Mouse (Mus musculus): ENCODE results near the gene Sh2d6. TPM values are rescaled to one million over a fixed set of nuclear protein-coding genes. Genes with fewer than 3 reads are reported as not detected.

Gene Sh2d6
- polyA plus RNA-seq (2015; fragmentation: Nextera tagmentation; extraction: Ambion mirVana): 0.39 and 0.52 TPM in 2 replicates

- Histone ChIP-seq H3K27me3 (replicated peaks; ENCODE audit: control insufficient read depth, insufficient read depth, low read length) (no peaks in the 10 kb centered on the region), H3K4me3 (replicated peaks; ENCODE audit: low read length) (no peak within 1 kb of the TSS), H3K36me3 (ENCODE audit: control insufficient read depth, insufficient read depth) (no peaks in the 10 kb centered on the region), H3K4me2 (ENCODE audit: low read length) (no peak within 1 kb of the TSS), H3K9me3 (ENCODE audit: control insufficient read depth, low read length) (no peaks in the 10 kb centered on the region), H3K9ac (replicated peaks; ENCODE audit: low read depth, low read length) (no peak within 1 kb of the TSS), H3K27ac (ENCODE audit: low read length) (peak within 1 kb of the TSS; percentile 88), H3K4me1 (replicated peaks; ENCODE audit: control insufficient read depth, insufficient read depth, low read length) (peaks cover 23% of the 10 kb centered on the region)
- 90% methylated on average over 5 of the region's 5 CpGs for WGBS
- ATAC-seq: no peak
Observed at GRCm38 (mm10) chr6:72521607-72522006, at the start of gene Sh2d6. Sh2d6 (minus strand) TSS chr6:72521707.

- Histone ChIP-seq H3K27ac (ENCODE audit: low read length) (no peak overlapping the region), H3K4me3 (replicated peaks; ENCODE audit: low read length) (no peak overlapping the region), H3K9ac (replicated peaks; ENCODE audit: low read depth, low read length) (no peak overlapping the region), H3K9me3 (ENCODE audit: control insufficient read depth, low read length) (no peaks in the 10 kb centered on the region), H3K4me2 (ENCODE audit: low read length) (no peak overlapping the region), H3K36me3 (ENCODE audit: control insufficient read depth, insufficient read depth) (no peaks in the 10 kb centered on the region), H3K27me3 (replicated peaks; ENCODE audit: control insufficient read depth, insufficient read depth, low read length) (no peaks in the 10 kb centered on the region), H3K4me1 (replicated peaks; ENCODE audit: control insufficient read depth, insufficient read depth, low read length) (peaks cover under 1% of the 10 kb centered on the region; the same call in 1 of the 2 replicates)
- no peak for ATAC-seq
- 88% methylated on average over 10 of the region's 10 CpGs for WGBS
Observed at GRCm38 (mm10) chr6:72570644-72571397, 49.3 kb upstream of the Sh2d6 start.

GRCm38 (mm10) chr6:72568736-72569135, 47.2 kb upstream of the Sh2d6 start:
- H3K27ac ChIP-seq (ENCODE audit: low read length): no peak overlapping the region
- 92% methylated on average over 9 of the region's 10 CpGs for WGBS
- no peak for ATAC-seq
- no peak overlapping the region for H3K4me2 ChIP-seq (ENCODE audit: low read length)
- no peak overlapping the region for H3K9ac ChIP-seq (replicated peaks; ENCODE audit: low read depth, low read length)
- no peaks in the 10 kb centered on the region for H3K27me3 ChIP-seq (replicated peaks; ENCODE audit: control insufficient read depth, insufficient read depth, low read length)
- H3K4me3 ChIP-seq (replicated peaks; ENCODE audit: low read length): no peak overlapping the region
- H3K36me3 ChIP-seq (ENCODE audit: control insufficient read depth, insufficient read depth): no peaks in the 10 kb centered on the region
- peaks cover 2% of the 10 kb centered on the region; the same call in 1 of the 2 replicates for H3K4me1 ChIP-seq (replicated peaks; ENCODE audit: control insufficient read depth, insufficient read depth, low read length)
- H3K9me3 ChIP-seq (ENCODE audit: control insufficient read depth, low read length): no peaks in the 10 kb centered on the region

GRCm38 (mm10) chr6:72567508-72567907, 46.0 kb upstream of the Sh2d6 start:
- no peak for ATAC-seq
- no peaks in the 10 kb centered on the region for H3K36me3 ChIP-seq (ENCODE audit: control insufficient read depth, insufficient read depth)
- H3K27me3 ChIP-seq (replicated peaks; ENCODE audit: control insufficient read depth, insufficient read depth, low read length): no peaks in the 10 kb centered on the region
- no peak overlapping the region for H3K4me3 ChIP-seq (replicated peaks; ENCODE audit: low read length)
- no peak overlapping the region for H3K9ac ChIP-seq (replicated peaks; ENCODE audit: low read depth, low read length)
- peaks cover 2% of the 10 kb centered on the region; the same call in 1 of the 2 replicates for H3K4me1 ChIP-seq (replicated peaks; ENCODE audit: control insufficient read depth, insufficient read depth, low read length)
- H3K9me3 ChIP-seq (ENCODE audit: control insufficient read depth, low read length): no peaks in the 10 kb centered on the region
- H3K4me2 ChIP-seq (ENCODE audit: low read length): no peak overlapping the region
- no peak overlapping the region for H3K27ac ChIP-seq (ENCODE audit: low read length)
- WGBS: 90% methylated on average over 5 of the region's 5 CpGs

- no peak overlapping the region for H3K4me3 ChIP-seq (replicated peaks; ENCODE audit: low read length)
- no peak overlapping the region for H3K27ac ChIP-seq (ENCODE audit: low read length)
- H3K36me3 ChIP-seq (ENCODE audit: control insufficient read depth, insufficient read depth): no peaks in the 10 kb centered on the region
- no peak overlapping the region; the same call in 1 of the 2 replicates for H3K9ac ChIP-seq (replicated peaks; ENCODE audit: low read depth, low read length)
- H3K27me3 ChIP-seq (replicated peaks; ENCODE audit: control insufficient read depth, insufficient read depth, low read length): no peaks in the 10 kb centered on the region
- H3K4me2 ChIP-seq (ENCODE audit: low read length): no peak overlapping the region
- peaks cover 2% of the 10 kb centered on the region; the same call in 1 of the 2 replicates for H3K4me1 ChIP-seq (replicated peaks; ENCODE audit: control insufficient read depth, insufficient read depth, low read length)
- peak; percentile 93 for ATAC-seq
- H3K9me3 ChIP-seq (ENCODE audit: control insufficient read depth, low read length): no peaks in the 10 kb centered on the region
- WGBS: 4% methylated on average over 4 of the region's 4 CpGs
Observed at GRCm38 (mm10) chr6:72566044-72566443, 44.5 kb upstream of the Sh2d6 start.

GRCm38 (mm10) chr6:72565506-72565905, 44.0 kb upstream of the Sh2d6 start:
- H3K4me1 ChIP-seq (replicated peaks; ENCODE audit: control insufficient read depth, insufficient read depth, low read length): peaks cover 2% of the 10 kb centered on the region; the same call in 1 of the 2 replicates
- H3K9ac ChIP-seq (replicated peaks; ENCODE audit: low read depth, low read length): no peak overlapping the region; the same call in 1 of the 2 replicates
- H3K27ac ChIP-seq (ENCODE audit: low read length): no peak overlapping the region; the same call in 1 of the 2 replicates
- 64% methylated on average over 7 of the region's 7 CpGs for WGBS
- no peaks in the 10 kb centered on the region for H3K27me3 ChIP-seq (replicated peaks; ENCODE audit: control insufficient read depth, insufficient read depth, low read length)
- ATAC-seq: peak; percentile 9; the same call in 1 of the 2 replicates
- no peaks in the 10 kb centered on the region for H3K9me3 ChIP-seq (ENCODE audit: control insufficient read depth, low read length)
- H3K4me3 ChIP-seq (replicated peaks; ENCODE audit: low read length): no peak overlapping the region
- H3K36me3 ChIP-seq (ENCODE audit: control insufficient read depth, insufficient read depth): no peaks in the 10 kb centered on the region
- no peak overlapping the region for H3K4me2 ChIP-seq (ENCODE audit: low read length)

- Histone ChIP-seq H3K4me1 (replicated peaks; ENCODE audit: control insufficient read depth, insufficient read depth, low read length) (peaks cover 5% of the 10 kb centered on the region; the same call in 1 of the 2 replicates), H3K27me3 (replicated peaks; ENCODE audit: control insufficient read depth, insufficient read depth, low read length) (no peaks in the 10 kb centered on the region), H3K27ac (ENCODE audit: low read length) (no peak overlapping the region), H3K36me3 (ENCODE audit: control insufficient read depth, insufficient read depth) (no peaks in the 10 kb centered on the region), H3K4me2 (ENCODE audit: low read length) (no peak overlapping the region), H3K4me3 (replicated peaks; ENCODE audit: low read length) (no peak overlapping the region), H3K9ac (replicated peaks; ENCODE audit: low read depth, low read length) (no peak overlapping the region), H3K9me3 (ENCODE audit: control insufficient read depth, low read length) (no peaks in the 10 kb centered on the region)
- 69% methylated on average over 5 of the region's 5 CpGs for WGBS
- ATAC-seq: no peak
Observed at GRCm38 (mm10) chr6:72562894-72563293, 41.4 kb upstream of the Sh2d6 start.

GRCm38 (mm10) chr6:72562486-72562885, 41.0 kb upstream of the Sh2d6 start:
- ATAC-seq: no peak
- no peak overlapping the region for H3K27ac ChIP-seq (ENCODE audit: low read length)
- no peaks in the 10 kb centered on the region for H3K9me3 ChIP-seq (ENCODE audit: control insufficient read depth, low read length)
- no peak overlapping the region for H3K9ac ChIP-seq (replicated peaks; ENCODE audit: low read depth, low read length)
- no peaks in the 10 kb centered on the region for H3K27me3 ChIP-seq (replicated peaks; ENCODE audit: control insufficient read depth, insufficient read depth, low read length)
- H3K4me3 ChIP-seq (replicated peaks; ENCODE audit: low read length): no peak overlapping the region
- WGBS: 53% methylated on average over 6 of the region's 6 CpGs
- H3K4me2 ChIP-seq (ENCODE audit: low read length): no peak overlapping the region
- peaks cover 5% of the 10 kb centered on the region; the same call in 1 of the 2 replicates for H3K4me1 ChIP-seq (replicated peaks; ENCODE audit: control insufficient read depth, insufficient read depth, low read length)
- H3K36me3 ChIP-seq (ENCODE audit: control insufficient read depth, insufficient read depth): no peaks in the 10 kb centered on the region

- no peak for ATAC-seq
- H3K27me3 ChIP-seq (replicated peaks; ENCODE audit: control insufficient read depth, insufficient read depth, low read length): no peaks in the 10 kb centered on the region
- H3K4me2 ChIP-seq (ENCODE audit: low read length): no peak overlapping the region
- H3K4me3 ChIP-seq (replicated peaks; ENCODE audit: low read length): no peak overlapping the region
- H3K27ac ChIP-seq (ENCODE audit: low read length): no peak overlapping the region
- H3K9ac ChIP-seq (replicated peaks; ENCODE audit: low read depth, low read length): no peak overlapping the region
- peaks cover 5% of the 10 kb centered on the region; the same call in 1 of the 2 replicates for H3K4me1 ChIP-seq (replicated peaks; ENCODE audit: control insufficient read depth, insufficient read depth, low read length)
- no peaks in the 10 kb centered on the region for H3K9me3 ChIP-seq (ENCODE audit: control insufficient read depth, low read length)
- 65% methylated on average over 8 of the region's 8 CpGs for WGBS
- H3K36me3 ChIP-seq (ENCODE audit: control insufficient read depth, insufficient read depth): no peaks in the 10 kb centered on the region
Observed at GRCm38 (mm10) chr6:72560801-72561200, 39.3 kb upstream of the Sh2d6 start.
